Mouse (Mus musculus): ENCODE results near the gene Ppara.

DNA sequence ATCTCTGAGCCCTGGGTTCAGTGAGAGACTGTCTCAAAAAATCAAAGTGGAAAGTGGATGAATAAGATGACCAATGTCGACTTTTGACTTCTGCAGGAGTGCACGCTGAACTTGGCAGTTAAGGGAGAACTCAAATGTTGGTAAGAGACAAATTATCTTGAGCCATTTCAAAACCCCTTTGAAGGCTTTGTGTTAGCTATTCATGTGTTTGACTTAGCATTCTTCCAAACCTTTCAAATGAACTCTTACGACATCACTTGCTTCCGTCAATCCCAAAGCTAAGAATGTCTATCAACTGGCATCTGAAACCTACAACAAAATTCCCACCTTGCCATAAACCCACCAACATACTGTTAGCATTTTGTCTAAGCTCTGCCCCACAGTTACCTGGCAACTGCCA, 93.3 kb downstream of the Ppara start:
- no peak for TF ChIP-seq POLR2A (IDR thresholded peaks at IDR 0.05; ENCODE audit: low read depth, low read length)
- TF ChIP-seq CTCF (IDR thresholded peaks at IDR 0.05; ENCODE audit: borderline replicate concordance, insufficient read depth, low read length) = no peak
